Mouse (Mus musculus) liver, embryonic 14.5 days (tissue): Measurements from ENCODE around the gene Tmem14c.

Experiments
- CTCF ChIP-seq: IDR thresholded peaks from 2 replicates; pipeline ENCODE4 v1.5.1; 2016; ENCODE audit warnings: antibody characterized with exemption, low read depth, control low read depth
- EP300 ChIP-seq: IDR thresholded peaks from 2 replicates; pipeline ENCODE4 v1.6.1; 2016; ENCODE audit warnings: antibody characterized with exemption, low read depth

- TF ChIP-seq CTCF (no peak; the same call in 1 of the 2 replicates), EP300 (no peak; the same call in 1 of the 2 replicates)
Observed at GRCm38 (mm10) chr13:41015829-41016634, at the start of gene Tmem14c.
